ENCODE assay signal across 11 mouse cellular contexts in the genomic region with DNA sequence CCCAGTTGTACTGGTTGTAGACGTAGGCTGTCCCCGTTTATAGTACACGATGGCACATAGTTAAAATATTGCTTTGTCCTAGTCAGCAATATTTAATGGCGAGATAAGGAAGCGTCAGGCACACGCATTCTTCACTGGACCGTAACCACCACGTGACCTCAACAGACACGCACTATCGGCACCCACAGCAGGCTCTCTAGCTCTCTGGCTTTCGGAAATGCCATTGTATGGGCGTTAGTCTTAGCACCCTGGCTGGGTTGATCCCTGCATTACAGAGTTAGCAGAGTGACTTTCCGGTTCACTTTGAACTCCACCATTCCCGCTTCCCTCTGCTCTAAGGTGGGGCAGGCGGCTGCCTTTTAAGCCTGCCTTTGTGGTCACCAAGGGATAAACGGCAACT. TPM values are rescaled to one million over a fixed set of nuclear protein-coding genes. Genes with fewer than 3 reads are reported as not detected.
DNase-seq lines count a peak whose midpoint lies in the region; ATAC-seq and TF ChIP-seq lines count a peak whose summit lies in the region.
"Had no signal": no experiment of that assay in that cellular context is flagged by ENCODE, and none has a peak within 500 bp of the region (broad histone marks: within the 10 kb centered on the region; RNA-seq: fewer than 3 reads in every experiment).

No protein-coding gene starts in this region.

- DNase-seq in gastrocnemius, adult 2 months = no peak
- DNase-seq in gastrocnemius, postnatal 10 days = no peak
- DNase-seq in lung, adult 2 months = no peak
- no peak for DNase-seq in thymus, postnatal 4 days
- DNase-seq in hindbrain, embryonic 14.5 days (ENCODE audit: low spot score) = no peak
- DNase-seq: embryo, embryonic 11 days had no signal

- no peak for ATAC-seq in lung, embryonic 15.5 days (ENCODE audit: borderline replicate concordance, extremely low read depth, low FRiP score, low TSS enrichment)
- no peak for ATAC-seq in intestine, embryonic 15.5 days
- peak; percentile 61 for ATAC-seq in megakaryocyte progenitor cell, adult 5-6 weeks (replicated peaks; ENCODE audit: poor library complexity)
- no peak for ATAC-seq in hindbrain, embryonic 14.5 days (ENCODE audit: low FRiP score)
- ATAC-seq: forebrain, embryonic 14.5 days had no signal

- no peaks in the 10 kb centered on the region for H3K4me1 ChIP-seq in lung, embryonic 15.5 days
- H3K4me1 ChIP-seq in lung, adult 2 months (ENCODE audit: control insufficient read depth, insufficient read depth, low read length) = no peaks in the 10 kb centered on the region
- H3K4me1 ChIP-seq in intestine, embryonic 15.5 days (replicated peaks) = no peaks in the 10 kb centered on the region
- H3K4me1 ChIP-seq in hindbrain, embryonic 14.5 days (replicated peaks; ENCODE audit: control insufficient read depth, insufficient read depth, low read length) = no peaks in the 10 kb centered on the region

- H3K36me3 ChIP-seq in lung, embryonic 15.5 days = peaks cover 9% of the 10 kb centered on the region; the same call in 1 of the 2 replicates
- H3K36me3 ChIP-seq in intestine, embryonic 15.5 days = no peaks in the 10 kb centered on the region
- H3K36me3 ChIP-seq in hindbrain, embryonic 14.5 days (replicated peaks; ENCODE audit: control insufficient read depth, insufficient read depth) = no peaks in the 10 kb centered on the region
- H3K36me3 ChIP-seq: limb, embryonic 15.5 days had no signal

- intact Hi-C loops in gastrocnemius, adult 2 months (cut with DNase I) = no loop called here

- no peak overlapping the region for H3K9ac ChIP-seq in lung, embryonic 15.5 days
- no peak overlapping the region for H3K9ac ChIP-seq in intestine, embryonic 15.5 days
- no peak overlapping the region for H3K9ac ChIP-seq in hindbrain, embryonic 14.5 days
- H3K9ac ChIP-seq: limb, embryonic 15.5 days had no signal

- H3K4me3 ChIP-seq in gastrocnemius, adult 2 months = peak overlapping the region; percentile 15; the same call in 1 of the 2 replicates
- H3K4me3 ChIP-seq in lung, embryonic 15.5 days = no peak overlapping the region
- no peak overlapping the region for H3K4me3 ChIP-seq in lung, adult 2 months (replicated peaks; ENCODE audit: extremely low read depth, low read depth, low read length)
- H3K4me3 ChIP-seq in intestine, embryonic 15.5 days (replicated peaks) = no peak overlapping the region
- no peak overlapping the region for H3K4me3 ChIP-seq in hindbrain, embryonic 14.5 days (replicated peaks; ENCODE audit: low read length)
- H3K4me3 ChIP-seq: limb, embryonic 15.5 days had no signal

- H3K4me2 ChIP-seq in lung, embryonic 15.5 days = 0 out of 2 replicates have a peak overlapping the region, but pooled peaks have one; percentile 2
- peak overlapping the region; percentile 30 for H3K4me2 ChIP-seq in intestine, embryonic 15.5 days (replicated peaks)
- no peak overlapping the region for H3K4me2 ChIP-seq in hindbrain, embryonic 14.5 days (replicated peaks)
- H3K4me2 ChIP-seq: limb, embryonic 15.5 days had no signal

- no peak for TF ChIP-seq POLR2A in lung, adult 2 months (IDR thresholded peaks at IDR 0.05; ENCODE audit: borderline replicate concordance, extremely low read depth, low read depth, low read length)

- no peaks in the 10 kb centered on the region for H3K27me3 ChIP-seq in lung, embryonic 15.5 days
- no peaks in the 10 kb centered on the region for H3K27me3 ChIP-seq in intestine, embryonic 15.5 days (replicated peaks)
- H3K27me3 ChIP-seq in hindbrain, embryonic 14.5 days (ENCODE audit: control insufficient read depth, insufficient read depth, low read length) = no peaks in the 10 kb centered on the region
- H3K27me3 ChIP-seq: limb, embryonic 15.5 days had no signal

- WGBS in lung, embryonic 15.5 days = 43% methylated on average over 16 of the region's 16 CpGs
- WGBS in lung, adult 2 months = 46% methylated on average over 16 of the region's 16 CpGs
- 45% methylated on average over 16 of the region's 16 CpGs for WGBS in intestine, embryonic 15.5 days
- 71% methylated on average over 16 of the region's 16 CpGs for WGBS in hindbrain, embryonic 14.5 days

- TF ChIP-seq CTCF in gastrocnemius, adult 2 months (IDR thresholded peaks at IDR 0.05) = no peak
- TF ChIP-seq CTCF in lung, adult 2 months (IDR thresholded peaks at IDR 0.05; ENCODE audit: insufficient read depth, low read length) = no peak

- no peaks in the 10 kb centered on the region for H3K9me3 ChIP-seq in lung, embryonic 15.5 days
- H3K9me3 ChIP-seq in intestine, embryonic 15.5 days = no peaks in the 10 kb centered on the region
- H3K9me3 ChIP-seq in hindbrain, embryonic 14.5 days (ENCODE audit: control insufficient read depth, low read length) = no peaks in the 10 kb centered on the region
- H3K9me3 ChIP-seq: limb, embryonic 15.5 days had no signal

- H3K27ac ChIP-seq in gastrocnemius, adult 2 months = no peak overlapping the region
- H3K27ac ChIP-seq in lung, embryonic 15.5 days = no peak overlapping the region
- no peak overlapping the region for H3K27ac ChIP-seq in intestine, embryonic 15.5 days
- no peak overlapping the region for H3K27ac ChIP-seq in hindbrain, embryonic 14.5 days
- H3K27ac ChIP-seq: limb, embryonic 15.5 days had no signal

RNA-seq across cellular contexts. Expression of gene Evl, which starts 50.9 kb away (rescaled TPM):
- total RNA-seq in gastrocnemius, adult 2 months (2021) = 10 to 100 TPM in 1 of 2 experiments, 1 to 10 TPM in 1; 10.0 to 17.7 TPM
- 10 to 100 TPM; 46.3 to 55.1 TPM for total RNA-seq in gastrocnemius, postnatal 10 days (2021)
- polyA plus RNA-seq in lung, embryonic 15.5 days (2015; fragmentation: Nextera tagmentation; extraction: Ambion mirVana) = 55.6 and 57.2 TPM in 2 replicates
- 51.2 and 65.6 TPM in 2 replicates for polyA plus RNA-seq in lung, adult 2 months (2012; rRNA removed)
- 43.8 and 45.7 TPM in 2 replicates for polyA plus RNA-seq in intestine, embryonic 15.5 days (2015; fragmentation: Nextera tagmentation; extraction: Ambion mirVana)
- 38.1 and 45.9 TPM in 2 replicates for total RNA-seq in megakaryocyte progenitor cell, adult 5-6 weeks (2015)
- total RNA-seq in megakaryocyte progenitor cell, adult 5-6 weeks (2017) = 17.0 and 38.9 TPM in 2 replicates
- polyA plus RNA-seq in hindbrain, embryonic 14.5 days (2014; fragmentation: Nextera tagmentation; extraction: Ambion mirVana) = 243 and 270 TPM in 2 replicates
